Mouse (Mus musculus) liver, postnatal 0 days (tissue): ENCODE measurements at regions not wholly inside any gene's neighbourhood (a gene's known extent, or its start where the extent isn't known, plus 50 kb on each side); places are given as distances from the start of the nearest gene placed in this dataset.

Source experiments
- CTCF ChIP-seq: sonication (generic); IDR thresholded peaks from 2 replicates; pipeline ENCODE4 v1.5.1; 2016; ENCODE audit warnings: antibody characterized with exemption, low read depth
- EP300 ChIP-seq: IDR thresholded peaks from 2 replicates; pipeline ENCODE4 v1.6.1; 2016; ENCODE audit warnings: antibody characterized with exemption, low read depth, mild to moderate bottlenecking

GRCm38 (mm10) chr9:61123431-61123830 is 248.7 kb upstream of the Tle3 start:
- no peak for TF ChIP-seq EP300
- no peak for TF ChIP-seq CTCF
